Mouse (Mus musculus): Measurements from ENCODE around the gene Gm49601.

Gene Gm49601

GRCm38 (mm10) chr16:18629390-18630231 lies 3.4 kb upstream of the Gm49601 start, which contains the start of gene Sept5:
Sept5 (minus strand) TSS chr16:18629954.
- no peak for DNase-seq (ENCODE audit: low spot score in 2 of 2)

- no peak for DNase-seq (ENCODE audit: low spot score in 2 of 2)
Observed at GRCm38 (mm10) chr16:18628948-18629340, 2.7 kb upstream of the Gm49601 start.

GRCm38 (mm10) chr16:18628206-18628947 lies 2.1 kb upstream of the Gm49601 start:
- DNase-seq (ENCODE audit: low spot score in 2 of 2): no peak

GRCm38 (mm10) chr16:18627163-18627562 lies 936 bp upstream of the Gm49601 start:
- no peak for DNase-seq (ENCODE audit: low spot score in 2 of 2)

GRCm38 (mm10) chr16:18625791-18626311 lies 376 bp downstream of the Gm49601 start:
- no peak for DNase-seq (ENCODE audit: low spot score in 2 of 2)

GRCm38 (mm10) chr16:18625097-18625496 lies 1.1 kb downstream of the Gm49601 start:
- DNase-seq (ENCODE audit: low spot score in 2 of 2): no peak

GRCm38 (mm10) chr16:18624641-18625040 lies 1.6 kb downstream of the Gm49601 start:
- DNase-seq (ENCODE audit: low spot score in 2 of 2): no peak

- no peak for DNase-seq (ENCODE audit: low spot score in 2 of 2)
Observed at GRCm38 (mm10) chr16:18623751-18624540, 2.3 kb downstream of the Gm49601 start.

GRCm38 (mm10) chr16:18622916-18623750 lies 3.1 kb downstream of the Gm49601 start:
- DNase-seq (ENCODE audit: low spot score in 2 of 2): no peak

- DNase-seq (ENCODE audit: low spot score in 2 of 2): no peak
Observed at GRCm38 (mm10) chr16:18622019-18622418, 4.2 kb downstream of the Gm49601 start, which contains the start of gene Gp1bb. Gp1bb (minus strand) TSS chr16:18622403.

- DNase-seq (ENCODE audit: low spot score in 2 of 2): no peak
Observed at GRCm38 (mm10) chr16:18621362-18622001, 4.7 kb downstream of the Gm49601 start.

- no peak for DNase-seq (ENCODE audit: low spot score in 2 of 2)
Observed at GRCm38 (mm10) chr16:18620601-18621361, 5.4 kb downstream of the Gm49601 start.

- DNase-seq (ENCODE audit: low spot score in 2 of 2): no peak
Observed at GRCm38 (mm10) chr16:18620201-18620600, 6.0 kb downstream of the Gm49601 start.

GRCm38 (mm10) chr16:18619110-18619509 lies 7.1 kb downstream of the Gm49601 start:
- DNase-seq (ENCODE audit: low spot score in 2 of 2): no peak

GRCm38 (mm10) chr16:18618297-18618696 lies 7.9 kb downstream of the Gm49601 start:
- no peak for DNase-seq (ENCODE audit: low spot score in 2 of 2)

GRCm38 (mm10) chr16:18617370-18618065 lies 8.7 kb downstream of the Gm49601 start:
- DNase-seq (ENCODE audit: low spot score in 2 of 2): peak; percentile 70 to 88

GRCm38 (mm10) chr16:18613301-18613700 lies 12.9 kb downstream of the Gm49601 start:
- no peak for DNase-seq (ENCODE audit: low spot score in 2 of 2)

- DNase-seq (ENCODE audit: low spot score in 2 of 2): no peak
Observed at GRCm38 (mm10) chr16:18611752-18612151, 14.5 kb downstream of the Gm49601 start.

GRCm38 (mm10) chr16:18609099-18609498 lies 17.1 kb downstream of the Gm49601 start:
- no peak for DNase-seq (ENCODE audit: low spot score in 2 of 2)
